Mouse (Mus musculus) testis, adult 2 months (tissue): ENCODE results near the gene C1rb.
"Not testable (repeated sequence)": the region's sequence is repeated elsewhere in the genome, so short reads cannot be mapped to it uniquely, and the experiment has no call there.

Experiments used
- CTCF ChIP-seq: fragments of 200-500 bp; IDR thresholded peaks from 2 replicates; pipeline ENCODE4 v1.5.1; 2012; ENCODE audit warnings: low read depth, mild to moderate bottlenecking, inconsistent platforms, low read length, moderate library complexity; ENCODE audit not compliant: control insufficient read depth, insufficient read depth, insufficient replicate concordance
- POLR2A ChIP-seq: fragments of 200-500 bp; IDR thresholded peaks from 2 replicates; pipeline ENCODE4 v1.6.1; 2012; ENCODE audit warnings: low read depth, mild to moderate bottlenecking, inconsistent platforms, low read length, moderate library complexity; ENCODE audit not compliant: control insufficient read depth

GRCm38 (mm10) chr6:124555956-124556355 is 14.1 kb upstream of the C1rb start:
- TF ChIP-seq CTCF, POLR2A: not testable (repeated sequence)
